Mouse (Mus musculus): ENCODE results near the gene Dnaaf5. TPM values are rescaled to one million over a fixed set of nuclear protein-coding genes. Genes with fewer than 3 reads are reported as not detected.

The Dnaaf5 gene
- total RNA-seq (2022) = 1 to 10 TPM; 6.7 to 9.0 (median 8.5) TPM

DNA sequence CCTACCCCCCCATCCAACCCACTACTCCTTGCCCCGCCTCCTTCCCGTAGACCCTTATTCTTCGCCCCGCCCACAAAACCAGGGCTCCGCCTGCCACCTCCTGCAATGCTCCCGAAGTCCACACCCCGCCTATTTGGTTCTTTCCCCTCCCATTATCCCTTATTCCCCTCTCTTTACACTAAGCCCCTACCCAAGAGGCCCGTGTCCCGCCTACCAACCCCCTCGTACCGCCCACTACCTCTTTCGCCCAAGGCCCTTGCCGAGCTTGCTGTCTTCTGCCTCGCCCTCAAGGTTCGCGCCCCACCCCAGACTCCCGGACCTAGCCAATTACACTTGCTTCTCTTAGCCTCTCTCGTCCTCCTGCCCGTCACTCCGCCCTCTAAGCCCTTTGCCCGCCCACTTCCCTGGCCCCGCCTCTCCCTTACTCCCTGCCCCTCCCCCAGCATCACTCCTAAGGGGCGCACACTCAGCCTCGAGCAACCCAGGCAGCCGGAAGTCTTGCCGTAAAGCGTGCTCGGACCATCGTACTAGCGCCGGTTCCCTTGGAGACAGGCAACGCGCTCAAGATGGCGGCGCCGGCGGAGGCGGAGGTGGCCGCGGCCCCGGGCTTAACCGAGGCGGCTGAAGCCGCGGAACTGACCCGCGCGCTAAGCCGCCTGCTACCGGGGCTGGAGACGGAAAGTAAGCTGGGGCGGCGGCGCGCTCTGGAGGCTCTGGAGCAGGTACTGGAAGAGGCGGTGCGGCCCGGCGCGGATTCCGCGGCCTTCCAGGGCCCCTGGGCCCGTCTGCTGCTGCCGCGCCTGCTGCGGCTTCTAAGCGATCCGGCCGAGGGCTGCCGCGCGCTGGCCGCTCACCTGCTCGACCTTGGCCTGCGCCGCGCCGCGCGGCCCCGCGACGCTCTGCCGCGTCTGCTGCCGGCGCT is at the start of gene Dnaaf5, which contains the start of gene Prkar1b:
Gene Dnaaf5, plus strand, starts transcription at position 543 of the 922 bp plus-strand sequence.
Gene Prkar1b, minus strand, starts transcription at position 321 of the 922 bp plus-strand sequence.
- DNase-seq (ENCODE audit: low spot score in 2 of 2) = peak; percentile 95 to 96

DNA sequence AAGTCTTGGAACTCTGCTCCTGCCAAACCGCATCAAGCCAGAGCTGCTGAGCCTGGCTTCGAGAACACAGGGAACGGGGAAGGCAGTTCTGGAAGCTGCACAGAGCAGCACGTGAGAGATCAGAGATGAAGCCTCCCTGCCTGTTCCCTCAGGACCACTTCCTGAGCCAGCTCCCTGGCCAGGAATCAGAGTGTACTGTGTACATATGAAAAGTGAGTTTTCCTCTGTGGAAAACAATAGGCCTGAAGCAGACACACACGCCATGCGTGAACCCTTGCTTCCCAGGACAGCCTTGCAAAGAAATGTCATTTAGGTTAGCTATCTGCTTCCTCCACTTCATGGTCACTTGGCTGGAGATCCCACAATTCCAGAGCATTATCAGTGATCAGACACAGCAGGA is 48.2 kb upstream of the Dnaaf5 start:
- no peak for DNase-seq (ENCODE audit: low spot score in 2 of 2)

DNA sequence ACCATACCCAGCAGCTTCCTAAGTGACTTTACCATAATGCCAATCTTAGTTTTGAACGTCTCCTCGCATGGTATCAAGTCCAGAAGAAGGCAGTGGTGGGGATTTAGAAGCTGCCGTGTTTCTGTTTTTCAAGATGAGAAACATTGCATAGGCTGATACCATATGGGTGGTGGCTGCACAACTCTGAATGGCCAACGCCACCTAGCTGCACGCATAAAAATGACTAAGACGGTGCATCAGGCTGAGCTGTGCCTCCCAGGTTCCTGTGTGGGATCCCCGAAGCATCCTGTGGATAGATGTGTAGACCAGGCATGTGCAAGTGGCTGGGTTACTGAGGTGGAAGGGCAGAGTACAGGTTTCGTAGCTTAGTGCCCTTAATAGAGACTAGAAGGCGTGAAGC is 42.2 kb upstream of the Dnaaf5 start:
- no peak for DNase-seq (ENCODE audit: low spot score in 2 of 2)

DNA sequence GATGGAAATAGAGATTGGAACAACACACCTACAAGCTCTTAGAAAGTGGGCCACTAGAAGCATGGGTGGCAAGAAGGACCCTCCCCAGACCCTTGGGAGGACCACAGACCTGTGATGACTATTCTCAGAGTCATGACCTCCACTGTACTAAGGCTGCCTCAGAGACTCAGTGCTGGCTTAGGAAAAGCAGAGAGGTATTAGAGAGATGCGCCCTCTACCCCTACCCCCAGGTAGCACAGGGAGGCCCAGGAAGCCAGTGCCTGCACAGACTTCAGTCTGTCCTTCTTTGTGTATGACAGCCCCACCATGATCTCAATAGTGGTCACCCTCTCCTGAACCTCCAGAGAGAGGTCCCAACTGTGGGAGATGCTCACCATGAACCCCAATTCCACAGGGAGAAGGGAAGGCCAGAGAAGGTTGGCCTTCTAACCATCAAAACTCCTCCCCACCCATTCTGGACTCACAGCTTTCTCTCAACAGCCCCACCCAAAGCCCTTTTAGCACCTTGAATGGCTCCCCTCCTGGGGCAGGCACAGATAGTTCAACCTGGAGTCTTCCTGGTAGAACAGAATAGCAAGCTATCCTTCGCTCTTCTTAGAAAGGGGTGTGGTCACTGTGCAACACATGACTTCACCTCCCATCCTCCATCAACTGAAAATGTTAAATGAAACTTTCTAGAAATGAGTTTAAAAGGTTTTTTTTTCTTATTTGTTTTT is 39.7 kb upstream of the Dnaaf5 start:
- no peak for DNase-seq (ENCODE audit: low spot score in 2 of 2)

DNA sequence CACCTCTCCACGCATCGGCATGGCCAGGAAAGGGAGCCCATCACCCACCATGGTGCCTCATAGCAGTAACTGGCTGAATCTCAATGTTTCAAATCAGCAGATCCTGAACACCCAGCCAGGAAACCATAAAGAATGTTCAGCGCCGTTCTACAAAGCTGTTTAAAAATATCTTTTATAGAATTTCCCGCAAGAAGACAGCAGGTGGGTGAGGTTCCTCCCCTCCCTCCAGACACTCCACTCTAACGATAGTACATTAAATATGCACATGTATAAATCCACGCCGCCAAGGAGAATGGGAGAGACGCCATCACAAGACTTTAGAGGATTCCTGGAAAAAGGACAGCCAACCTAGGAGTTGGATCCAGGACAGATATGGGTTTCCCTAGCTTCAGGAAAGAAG is 38.0 kb upstream of the Dnaaf5 start:
- DNase-seq (ENCODE audit: low spot score in 2 of 2) = no peak

DNA sequence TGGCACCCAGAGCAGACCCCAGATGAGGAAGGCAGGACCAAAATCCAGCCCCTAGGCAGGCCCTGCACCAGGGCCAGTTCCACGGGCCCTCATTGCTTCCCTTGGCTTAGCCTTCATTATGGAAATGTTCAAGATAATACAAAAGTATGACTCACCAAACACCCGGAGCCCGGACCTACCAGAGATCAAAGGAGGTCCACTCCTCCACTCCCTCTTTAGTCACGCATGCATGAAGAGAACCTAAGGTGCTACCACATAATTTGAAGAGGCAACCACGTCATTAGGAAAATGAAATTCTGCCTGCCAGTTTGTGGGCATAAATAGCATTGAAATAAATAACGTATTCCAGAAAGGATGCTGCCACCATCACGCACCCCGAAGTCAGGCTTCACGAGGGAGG is 37.6 kb upstream of the Dnaaf5 start:
- DNase-seq (ENCODE audit: low spot score in 2 of 2) = no peak

DNA sequence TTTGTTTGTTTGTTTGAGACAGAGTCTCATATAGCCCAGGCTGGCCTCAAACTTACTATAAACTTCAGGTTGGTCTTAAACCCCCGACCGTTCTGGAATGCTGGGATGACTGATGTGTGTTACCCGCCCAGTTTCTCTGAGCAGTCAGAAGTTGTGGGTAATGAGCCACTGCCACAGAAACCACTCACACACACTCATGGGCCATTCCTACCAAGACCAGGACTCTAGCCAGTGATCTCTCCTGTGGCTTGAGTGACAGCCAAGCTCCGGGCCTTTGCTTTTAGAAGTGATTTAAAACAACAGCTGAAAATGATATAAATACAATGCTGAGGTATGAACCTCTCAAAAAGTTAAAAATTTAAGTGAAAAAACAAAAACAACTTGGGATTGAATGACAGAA is 35.1 kb upstream of the Dnaaf5 start:
- DNase-seq (ENCODE audit: low spot score in 2 of 2) = no peak

DNA sequence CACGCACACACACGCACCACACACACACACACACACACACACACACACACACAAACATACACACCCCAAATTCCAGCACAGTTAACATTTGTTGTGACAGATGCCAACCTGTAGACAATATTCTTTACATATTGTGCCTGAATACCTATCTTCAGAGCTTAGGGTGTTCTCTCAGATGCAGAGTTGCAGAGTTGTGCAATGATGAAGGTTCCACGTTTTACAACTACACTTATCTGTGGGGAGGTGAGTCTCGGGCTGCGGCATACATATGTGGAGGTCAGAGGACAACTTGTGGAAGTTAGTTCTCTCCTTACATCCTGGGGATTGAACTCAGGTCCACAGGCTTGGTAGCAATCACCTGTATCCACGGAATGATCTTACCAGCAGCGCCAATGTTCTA is 34.5 kb upstream of the Dnaaf5 start:
- DNase-seq (ENCODE audit: low spot score in 2 of 2) = no peak

DNA sequence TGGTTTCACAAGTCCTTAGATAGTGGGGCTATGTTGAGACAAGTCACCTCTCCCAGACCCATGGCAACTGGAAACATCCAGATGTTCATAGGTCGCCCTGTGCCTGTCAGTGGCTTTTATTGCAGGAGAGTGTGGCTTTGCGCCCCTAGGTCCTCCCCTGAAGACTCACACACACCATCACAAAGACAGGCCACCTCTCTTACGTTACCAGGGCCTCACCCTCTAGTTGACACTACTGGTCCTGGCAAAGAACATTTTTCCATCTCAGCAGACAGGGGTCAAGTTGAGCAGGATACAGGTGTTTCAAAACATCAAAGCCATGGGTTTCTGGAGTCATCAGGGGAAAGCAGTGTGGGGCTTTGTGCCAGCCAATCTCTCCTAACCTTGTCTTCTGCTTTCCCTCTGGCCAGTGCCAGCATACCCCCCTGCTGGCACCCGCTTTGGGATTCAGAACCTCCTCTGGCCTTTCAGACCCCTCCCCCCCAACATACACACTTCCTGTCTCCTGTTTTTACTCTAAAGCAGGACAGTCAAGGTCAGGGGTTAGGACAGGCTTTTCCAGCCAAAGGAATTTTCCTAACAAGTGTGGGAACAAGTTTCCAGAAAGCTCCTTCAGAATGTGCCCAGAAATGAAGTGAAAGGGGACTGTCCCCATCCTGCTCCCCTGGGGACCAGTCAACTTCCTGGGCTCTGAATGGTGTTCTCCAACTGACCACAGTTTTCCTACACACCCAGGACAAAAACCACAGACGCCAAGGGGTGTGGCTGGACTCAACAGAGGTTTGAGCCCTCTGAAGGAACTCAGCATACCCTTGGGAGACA is 31.7 kb upstream of the Dnaaf5 start:
- DNase-seq (ENCODE audit: low spot score in 2 of 2) = no peak

DNA sequence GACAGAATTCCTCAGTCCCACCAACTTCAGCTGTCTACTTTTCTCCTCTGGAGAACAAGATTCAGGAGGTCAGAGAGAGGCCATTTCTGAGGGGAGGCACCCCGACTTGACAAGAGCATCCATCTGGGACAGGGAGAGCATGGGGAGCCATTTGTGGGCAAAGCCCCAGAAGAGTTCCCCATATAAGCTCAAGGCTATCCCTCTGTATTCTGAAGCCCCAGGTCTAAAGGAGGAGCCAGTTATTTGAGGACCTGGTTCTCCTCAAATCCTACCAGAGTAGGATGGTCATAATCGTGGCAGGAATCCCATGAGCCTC is 31.1 kb upstream of the Dnaaf5 start:
- no peak for DNase-seq (ENCODE audit: low spot score in 2 of 2)

DNA sequence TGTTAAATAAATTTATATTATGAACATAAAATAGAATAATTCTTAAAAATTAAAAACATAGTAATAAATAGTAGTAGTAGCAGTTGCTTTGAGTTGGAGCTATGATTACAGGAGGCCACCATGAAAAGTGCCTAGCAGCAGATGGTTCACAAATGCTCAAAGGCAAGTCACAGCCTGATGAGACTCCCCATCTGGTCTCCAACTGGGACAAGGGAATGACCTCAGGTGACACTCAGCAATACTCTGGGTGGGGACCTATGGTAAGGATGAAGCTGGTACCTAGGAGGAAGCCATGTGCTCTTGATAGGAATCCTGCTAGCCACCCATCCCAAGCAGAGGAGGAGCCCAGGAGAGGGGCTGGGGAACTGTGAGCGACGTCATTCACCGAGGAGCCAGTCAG is 24.3 kb upstream of the Dnaaf5 start:
- no peak for DNase-seq (ENCODE audit: low spot score in 2 of 2)

DNA sequence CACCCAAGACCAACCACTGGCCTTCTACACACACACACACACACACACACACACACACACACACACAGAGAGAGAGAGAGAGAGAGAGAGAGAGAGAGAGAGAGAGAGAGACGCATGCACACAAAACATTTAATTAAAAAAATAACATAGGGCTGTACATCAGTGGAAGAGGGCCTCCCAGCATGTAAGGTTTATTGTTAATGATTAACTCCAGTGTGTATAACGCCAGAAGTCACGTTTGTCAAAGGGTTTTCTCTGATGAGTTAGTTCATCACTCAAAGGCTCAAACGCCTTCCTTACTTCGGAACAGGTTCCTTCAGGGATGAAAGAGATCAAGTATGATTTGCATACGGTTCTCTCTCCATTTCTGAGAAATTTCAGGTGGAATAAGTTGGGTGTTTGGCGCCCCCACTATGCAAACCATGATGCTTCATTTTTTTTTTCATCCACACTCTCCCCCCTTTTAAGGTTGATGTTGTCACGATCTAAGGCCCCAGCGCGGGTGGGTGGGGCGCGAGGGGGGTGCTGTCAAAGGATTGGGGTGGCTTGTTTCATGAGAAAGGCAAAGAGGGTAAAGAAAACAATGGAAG is 21.5 kb upstream of the Dnaaf5 start:
- DNase-seq (ENCODE audit: low spot score in 2 of 2) = no peak

DNA sequence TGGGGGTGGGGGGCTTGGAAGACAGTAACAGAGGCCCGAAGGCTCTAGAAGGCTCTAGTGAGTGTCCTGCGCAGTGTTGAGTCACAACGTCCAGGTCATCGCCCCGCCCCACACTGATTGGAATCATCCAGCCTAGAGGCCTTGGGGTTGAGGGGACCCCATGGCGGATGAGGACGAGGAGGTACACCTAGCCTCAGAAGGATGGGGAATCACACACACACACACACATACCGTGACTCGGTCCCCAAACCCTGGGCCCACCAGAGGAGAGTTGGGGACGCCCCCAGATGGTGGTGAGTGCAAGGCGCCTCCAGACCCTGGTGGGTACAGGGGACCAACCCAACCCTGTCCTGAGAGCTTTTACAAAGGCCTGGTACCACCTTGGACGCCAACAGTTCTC is 20.9 kb upstream of the Dnaaf5 start:
- no peak for DNase-seq (ENCODE audit: low spot score in 2 of 2)

DNA sequence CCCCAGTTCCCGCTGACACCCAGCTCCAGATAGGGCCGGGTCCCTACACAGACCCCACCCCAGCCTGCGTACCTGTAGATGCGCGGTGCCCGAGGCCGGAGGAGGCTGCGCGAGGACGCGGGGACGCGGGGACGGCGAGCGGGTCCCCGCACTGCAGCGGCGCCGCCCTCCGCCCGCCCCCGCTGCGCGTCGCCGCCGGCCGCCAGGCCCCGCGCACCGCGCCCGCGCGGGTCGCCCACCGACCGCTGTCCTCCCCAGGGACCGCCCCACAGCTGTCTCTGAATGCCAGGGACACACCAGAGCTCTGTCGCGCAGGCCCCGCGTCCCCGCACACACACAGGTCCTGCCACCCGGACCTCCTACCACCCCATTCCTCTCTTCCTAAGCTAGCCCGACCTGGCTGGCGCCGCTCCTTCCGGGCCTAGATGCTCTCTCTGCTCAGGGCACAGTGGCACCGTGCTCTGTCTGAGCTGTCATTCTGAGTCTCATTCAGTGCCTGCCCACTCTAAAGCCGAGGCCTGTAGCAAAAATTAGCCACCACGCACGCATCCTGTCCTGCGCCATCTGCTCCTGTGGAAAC is 20.4 kb upstream of the Dnaaf5 start:
- peak in 1 of 2 experiments; percentile 36 for DNase-seq (ENCODE audit: low spot score in 2 of 2)

DNA sequence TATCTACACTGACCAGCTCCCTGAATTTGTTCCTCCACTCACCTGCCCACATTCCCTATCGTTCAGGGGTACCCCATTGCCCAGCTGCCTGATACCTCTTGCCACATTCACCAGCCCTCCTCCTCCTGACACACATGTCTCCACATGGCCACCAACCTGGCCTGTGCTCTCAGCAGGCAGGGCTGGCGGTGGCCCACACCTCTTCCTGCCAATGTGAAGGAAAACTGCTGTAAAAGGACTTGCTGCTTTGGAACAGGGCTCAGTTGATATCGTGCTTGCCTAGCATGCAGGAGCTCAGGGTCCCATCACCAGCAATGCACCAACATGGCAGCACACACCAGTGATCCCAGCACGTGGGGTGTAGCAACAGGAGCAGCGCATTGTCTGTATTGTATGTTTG is 19.7 kb upstream of the Dnaaf5 start:
- no peak for DNase-seq (ENCODE audit: low spot score in 2 of 2)

DNA sequence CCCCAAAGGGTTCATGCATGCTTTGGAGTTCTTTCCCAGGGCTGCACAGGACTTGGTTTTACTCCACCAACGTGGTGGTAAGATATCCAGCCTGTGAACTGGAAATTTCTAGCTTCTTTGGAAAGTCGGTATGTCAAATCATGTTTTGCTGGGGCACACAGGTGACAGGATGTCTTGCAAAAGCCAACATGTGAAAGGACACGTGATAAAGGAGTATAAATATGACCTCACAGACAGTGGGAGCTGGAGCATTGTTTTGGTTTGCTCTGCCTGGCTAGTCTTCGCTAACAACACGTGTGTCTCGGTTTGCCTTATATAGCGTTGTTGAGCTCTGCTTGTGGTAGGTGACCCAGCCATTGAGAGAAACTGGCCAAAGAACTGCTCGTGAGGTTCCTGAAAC is 15.5 kb upstream of the Dnaaf5 start:
- no peak for DNase-seq (ENCODE audit: low spot score in 2 of 2)

DNA sequence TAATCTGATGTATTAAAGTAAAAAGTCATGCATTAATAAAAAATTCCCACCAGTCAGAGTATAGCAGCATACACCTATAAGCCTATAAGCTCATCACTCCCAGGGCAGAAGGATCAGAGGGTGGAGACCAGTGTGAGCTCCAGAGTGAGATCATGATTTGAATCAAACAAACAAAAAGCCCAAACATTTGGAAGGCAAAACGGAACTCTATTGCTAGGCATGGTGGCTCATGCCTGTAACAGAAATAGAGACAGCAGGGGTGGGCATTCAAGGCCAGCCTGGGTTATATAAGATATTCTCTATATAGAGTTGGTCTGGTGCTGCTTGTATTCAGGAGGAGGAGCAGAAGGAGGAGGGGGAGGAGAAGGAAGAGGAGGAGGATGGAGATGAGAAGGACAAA is 13.7 kb upstream of the Dnaaf5 start:
- DNase-seq (ENCODE audit: low spot score in 2 of 2) = no peak

DNA sequence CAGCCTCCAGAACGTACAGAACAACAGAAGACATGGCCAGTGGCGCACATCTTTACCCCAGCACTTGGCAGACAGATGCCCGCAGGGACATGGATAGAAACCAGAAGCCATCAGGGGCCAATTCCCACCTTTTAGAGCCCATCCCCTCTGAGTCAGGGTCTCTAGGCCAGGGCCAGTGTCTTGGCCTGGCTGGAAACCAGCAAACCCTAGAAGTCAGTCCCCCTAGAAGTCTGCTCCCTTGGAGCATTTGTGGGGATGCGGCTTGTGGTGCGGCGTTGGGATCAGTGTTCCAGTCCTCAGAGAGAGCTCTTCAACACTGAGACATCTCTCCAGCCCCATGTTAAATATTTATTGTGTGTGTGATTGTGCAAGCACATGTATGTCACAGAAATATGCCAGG is 12.8 kb upstream of the Dnaaf5 start:
- DNase-seq (ENCODE audit: low spot score in 2 of 2) = no peak

DNA sequence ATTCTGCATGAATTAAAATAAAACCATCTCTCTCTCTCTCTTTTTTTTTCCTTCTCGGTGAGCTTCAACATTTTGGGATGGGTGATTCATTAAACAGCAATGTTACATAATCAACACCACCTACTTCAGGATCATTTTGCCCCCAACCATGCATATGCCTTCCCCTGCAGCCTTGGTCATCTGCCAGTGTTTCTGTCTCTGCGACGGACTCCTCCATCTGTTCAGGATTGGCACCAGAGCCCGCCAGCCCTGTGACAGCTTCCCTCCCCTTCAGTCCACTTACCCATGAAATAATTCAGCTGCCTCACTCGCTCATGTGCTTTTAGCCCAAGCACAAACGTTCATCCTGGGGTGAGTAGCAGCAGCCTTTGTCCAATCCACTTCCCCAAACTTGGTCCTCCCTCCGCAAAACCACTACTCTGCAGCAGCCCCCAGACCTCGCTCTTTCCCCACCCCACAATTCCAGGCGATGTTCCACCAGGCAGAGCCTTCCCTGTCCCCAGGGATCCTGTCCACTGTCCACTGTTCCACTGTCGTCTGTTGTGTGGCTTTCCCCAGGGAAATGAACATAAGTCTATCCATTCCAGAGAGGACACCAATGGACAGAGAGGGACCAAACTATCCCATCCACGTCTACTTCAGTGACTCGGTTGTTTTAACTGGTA is 11.6 kb upstream of the Dnaaf5 start:
- peak; percentile 85 to 90 for DNase-seq (ENCODE audit: low spot score in 2 of 2)

DNA sequence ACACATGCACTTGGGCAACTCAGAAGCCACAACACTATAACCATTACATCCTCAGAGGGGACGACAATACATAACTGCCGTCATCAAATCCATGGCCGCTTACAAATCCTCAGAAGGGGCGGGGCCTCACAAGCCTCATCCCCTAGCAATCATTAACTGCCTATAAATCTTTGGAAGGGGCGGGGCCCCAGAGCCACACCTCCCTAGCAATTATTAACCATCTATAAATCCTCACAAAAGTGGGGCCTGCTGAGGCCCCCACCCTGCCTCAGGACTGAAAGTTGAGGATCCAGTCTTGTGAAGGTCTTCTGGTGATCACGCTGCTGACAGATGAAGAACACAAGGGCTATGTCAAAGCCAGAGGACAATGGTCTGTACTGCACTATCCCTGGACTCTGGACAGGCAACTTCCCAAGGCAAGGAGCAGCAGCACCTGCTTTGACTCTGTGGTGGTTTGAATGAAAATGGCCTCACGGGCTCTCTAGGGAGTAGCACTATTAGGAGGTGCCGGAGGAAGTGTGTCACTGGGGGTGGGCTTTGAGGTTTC is 11.0 kb upstream of the Dnaaf5 start:
- DNase-seq (ENCODE audit: low spot score in 2 of 2) = no peak
